Mouse (Mus musculus) kidney, adult 2 months (tissue): ENCODE measurements at regions not wholly inside any gene's neighbourhood (a gene's known extent, or its start where the extent isn't known, plus 50 kb on each side); places are given as distances from the start of the nearest gene placed in this dataset.
"Not testable (repeated sequence)": the region's sequence is repeated elsewhere in the genome, so short reads cannot be mapped to it uniquely, and the experiment has no call there.

Experiments used
- DNase-seq: peaks from one replicate; pipeline ENCODE4 v3.0.0; 2021
- H3K27ac ChIP-seq: fragments of 200-500 bp; 2 replicates; pipeline ENCODE4 v1.5.1; 2012; ENCODE audit warnings: low read depth, low read length, control low read depth, inconsistent platforms; ENCODE audit not compliant: insufficient read depth
- H3K27me3 ChIP-seq: fragments of 200-500 bp; replicated peaks from 2 replicates; pipeline ENCODE4 v1.6.1; 2012; ENCODE audit warnings: mild to moderate bottlenecking, moderate library complexity, low read length, inconsistent platforms; ENCODE audit not compliant: control insufficient read depth, insufficient read depth
- H3K36me3 ChIP-seq: fragments of 200-500 bp; 2 replicates; pipeline ENCODE4 v1.6.1; 2012; ENCODE audit warnings: mild to moderate bottlenecking, moderate library complexity, low read length, inconsistent platforms; ENCODE audit not compliant: control insufficient read depth, insufficient read depth
- H3K4me1 ChIP-seq: fragments of 200-500 bp; 2 replicates; pipeline ENCODE4 v1.6.1; 2011; ENCODE audit warnings: low read length; ENCODE audit not compliant: control insufficient read depth, insufficient read depth
- H3K4me3 ChIP-seq: fragments of 200-500 bp; 2 replicates; pipeline ENCODE4 v1.5.1; 2011; ENCODE audit warnings: mild to moderate bottlenecking, low read depth, low read length, control low read depth; ENCODE audit not compliant: insufficient read depth
- CTCF ChIP-seq: fragments of 200-500 bp; conservative IDR thresholded peaks from 2 replicates; pipeline ENCODE4 v1.5.1; 2011; ENCODE audit warnings: low read depth, mild to moderate bottlenecking, control low read depth, low read length, moderate library complexity, mixed read lengths; ENCODE audit not compliant: insufficient read depth, insufficient read length
- POLR2A ChIP-seq: fragments of 200-500 bp; IDR thresholded peaks from one replicate; pipeline ENCODE4 v1.6.1; 2011; ENCODE audit warnings: low read depth, low read length, control low read depth
- WGBS: fragments of 180-500 bp; shearing (Covaris S2); methylation state at CpG from one replicate; pipeline ENCODE4 v1.1.7; 2018; 5-methylcytosine and 5-hydroxymethylcytosine counted together

DNA sequence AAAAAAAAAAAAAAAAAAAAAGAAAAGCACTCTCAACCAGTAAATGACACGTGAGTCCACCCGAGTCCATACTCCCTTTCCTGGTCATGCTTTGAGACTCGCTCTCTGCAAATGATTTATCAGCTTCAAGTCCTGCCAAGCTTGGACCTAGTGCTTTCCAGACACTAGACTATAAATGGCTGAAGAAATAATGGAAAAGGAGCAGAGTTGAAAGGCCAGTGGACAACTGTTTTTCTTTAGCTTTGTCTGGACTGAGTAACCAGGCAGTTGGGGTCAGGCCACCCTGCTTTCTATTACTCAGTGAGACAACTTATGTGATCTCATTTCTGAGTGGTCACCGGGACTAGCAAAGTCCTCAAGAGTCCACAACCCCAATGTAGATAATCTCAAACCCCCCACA lies 112.9 kb downstream of the Kcns3 start:
- Histone ChIP-seq H3K4me1 (no peaks in the 10 kb centered on the region), H3K27me3 (no peaks in the 10 kb centered on the region), H3K4me3 (no peak overlapping the region), H3K27ac (peak overlapping the region; percentile 74; the same call in 1 of the 2 replicates), H3K36me3 (no peaks in the 10 kb centered on the region)
- TF ChIP-seq POLR2A, result no peak
- no peak for TF ChIP-seq CTCF
- 28% methylated on average over 4 of the region's 4 CpGs for WGBS
- peak; percentile 92 for DNase-seq

DNA sequence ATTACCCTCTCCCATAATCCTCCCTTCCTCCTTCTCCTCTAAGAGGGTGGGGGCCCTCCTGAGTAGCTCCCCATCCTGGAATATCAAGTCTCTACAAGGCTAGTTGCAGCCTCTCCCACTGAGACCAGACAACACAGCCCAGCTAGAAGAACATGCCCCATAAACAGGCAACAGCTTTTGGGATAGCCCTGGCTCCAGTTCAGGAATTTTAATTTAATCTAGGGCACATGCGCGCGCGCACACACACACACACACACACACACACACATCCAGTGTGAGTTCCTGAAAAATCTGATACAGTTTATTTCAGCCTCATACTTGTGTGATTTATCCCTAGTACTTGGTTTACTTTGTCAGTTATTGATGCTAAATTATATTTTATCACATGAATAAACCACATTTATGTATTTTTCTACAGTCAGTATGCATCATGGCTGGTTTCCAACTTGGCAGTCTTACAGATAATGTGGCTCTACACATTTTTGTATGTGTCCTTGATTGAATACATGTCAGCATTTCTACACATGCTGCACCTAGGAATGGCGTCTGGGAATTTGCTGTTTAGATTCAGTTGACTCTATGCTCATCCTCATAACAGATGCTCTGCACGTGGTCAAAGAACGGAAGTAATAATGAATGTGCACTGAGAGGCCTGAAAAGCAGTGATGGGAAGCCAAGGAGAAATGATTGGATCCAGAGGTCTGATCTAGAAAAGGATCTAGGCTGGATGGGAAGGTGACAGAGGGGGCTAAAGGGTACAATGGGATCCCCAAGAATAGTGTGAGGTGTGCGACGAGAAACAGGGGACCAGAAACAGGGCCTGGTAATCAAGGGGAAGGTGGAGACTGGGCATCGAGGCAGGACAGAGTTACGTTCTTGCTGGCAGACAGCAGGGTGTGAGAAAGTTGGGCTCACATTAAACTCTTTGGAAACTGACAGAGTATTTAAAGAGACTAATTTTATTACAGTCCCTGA lies 130.0 kb downstream of the Kcns3 start:
- DNase-seq, result peak; percentile 12
- WGBS, result 80% methylated on average over 11 of the region's 11 CpGs
- Histone ChIP-seq H3K27ac (no peak overlapping the region), H3K4me3 (no peak overlapping the region), H3K4me1 (no peaks in the 10 kb centered on the region), H3K36me3 (no peaks in the 10 kb centered on the region), H3K27me3 (no peaks in the 10 kb centered on the region)
- no peak for TF ChIP-seq CTCF
- TF ChIP-seq POLR2A, result no peak

DNA sequence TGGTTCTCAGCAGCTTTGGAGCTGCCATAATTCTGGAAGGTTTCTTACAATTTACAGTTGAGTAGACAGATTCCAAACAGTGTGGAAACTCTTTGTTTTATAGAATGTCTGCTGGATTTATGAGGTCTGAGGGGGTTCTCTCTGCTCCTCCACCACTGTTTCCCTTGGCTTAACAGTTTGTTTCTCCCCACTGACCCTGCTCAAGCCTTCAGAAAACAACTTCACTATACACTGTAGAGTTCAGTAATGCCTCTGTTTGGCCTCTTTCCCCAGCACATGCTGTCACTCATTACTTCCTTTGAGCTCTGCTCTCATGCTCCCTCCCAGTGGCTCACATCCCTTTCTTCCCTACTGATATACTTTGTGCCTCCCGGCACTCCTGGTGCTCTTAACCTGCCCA lies 139.7 kb downstream of the Kcns3 start:
- TF ChIP-seq CTCF (no peak), POLR2A (no peak)
- H3K27ac ChIP-seq, result no peak overlapping the region
- no peaks in the 10 kb centered on the region for H3K36me3 ChIP-seq
- no peaks in the 10 kb centered on the region for H3K4me1 ChIP-seq
- 55% methylated on average over 1 of the region's 1 CpGs for WGBS
- H3K4me3 ChIP-seq, result no peak overlapping the region
- no peaks in the 10 kb centered on the region for H3K27me3 ChIP-seq
- no peak for DNase-seq

GRCm38 (mm10) chr12:10984295-10984694 lies 166.6 kb downstream of the Kcns3 start:
- WGBS, result 72% methylated on average over 3 of the region's 3 CpGs
- no peak overlapping the region for H3K27ac ChIP-seq
- DNase-seq, result no peak
- no peak overlapping the region for H3K4me3 ChIP-seq
- TF ChIP-seq POLR2A, result no peak
- TF ChIP-seq CTCF, result no peak
- H3K36me3 ChIP-seq, result no peaks in the 10 kb centered on the region
- H3K27me3 ChIP-seq, result no peaks in the 10 kb centered on the region
- H3K4me1 ChIP-seq, result no peaks in the 10 kb centered on the region

GRCm38 (mm10) chr12:10949184-10949583 lies 201.7 kb downstream of the Kcns3 start:
- DNase-seq, result no peak
- 25% methylated on average over 5 of the region's 5 CpGs for WGBS
- no peaks in the 10 kb centered on the region for H3K27me3 ChIP-seq
- no peak overlapping the region for H3K4me3 ChIP-seq
- H3K4me1 ChIP-seq, result no peaks in the 10 kb centered on the region
- no peaks in the 10 kb centered on the region for H3K36me3 ChIP-seq
- TF ChIP-seq POLR2A, result no peak
- TF ChIP-seq CTCF, result no peak
- no peak overlapping the region for H3K27ac ChIP-seq

DNA sequence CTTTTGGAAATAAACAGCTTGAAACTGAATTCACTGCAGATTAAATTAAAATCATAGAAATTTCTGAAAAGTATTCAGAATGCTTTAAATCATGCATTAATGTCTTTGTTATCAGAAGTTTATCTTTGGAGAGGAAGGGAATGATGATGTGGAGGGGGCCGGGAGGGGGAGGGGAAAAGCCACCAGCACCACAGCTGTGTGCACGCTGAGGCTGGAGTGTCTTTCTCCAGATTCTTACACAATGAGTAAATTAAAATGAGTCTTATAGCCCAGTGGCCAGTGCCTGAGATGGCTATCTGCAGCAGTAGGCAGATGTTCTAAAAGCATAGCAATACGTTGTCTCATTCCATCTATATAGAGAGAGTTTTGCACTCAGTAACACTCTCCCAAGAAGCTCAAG lies 209.8 kb downstream of the Kcns3 start:
- Histone ChIP-seq H3K4me1 (no peaks in the 10 kb centered on the region), H3K36me3 (no peaks in the 10 kb centered on the region), H3K27ac (no peak overlapping the region), H3K27me3 (no peaks in the 10 kb centered on the region), H3K4me3 (no peak overlapping the region)
- 53% methylated on average over 3 of the region's 3 CpGs for WGBS
- TF ChIP-seq POLR2A (no peak), CTCF (no peak)
- DNase-seq, result no peak

DNA sequence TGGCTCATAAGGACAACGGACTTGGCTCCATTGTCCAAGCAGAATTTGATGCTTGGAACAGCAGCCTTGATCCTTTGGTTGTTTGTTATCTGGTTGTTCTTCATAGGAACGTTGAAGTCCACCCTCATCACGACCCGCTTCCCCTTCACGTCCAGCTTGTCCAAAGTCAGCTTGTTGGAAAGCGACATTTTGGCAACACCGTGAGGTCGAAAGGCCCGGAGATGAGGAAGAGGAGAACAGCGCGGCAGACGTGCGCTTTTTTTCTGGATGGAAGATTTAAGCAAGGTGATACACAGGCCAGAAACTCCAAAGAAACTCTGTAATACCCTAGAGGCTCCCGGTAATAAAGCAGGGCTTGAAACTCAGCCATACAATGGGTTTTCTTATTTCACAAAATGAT lies 250.8 kb downstream of the Kcns3 start:
- 95% methylated on average over 10 of the region's 14 CpGs for WGBS
- not testable (repeated sequence) for H3K27ac ChIP-seq, H3K4me1 ChIP-seq, H3K4me3 ChIP-seq, DNase-seq, H3K27me3 ChIP-seq, H3K36me3 ChIP-seq

DNA sequence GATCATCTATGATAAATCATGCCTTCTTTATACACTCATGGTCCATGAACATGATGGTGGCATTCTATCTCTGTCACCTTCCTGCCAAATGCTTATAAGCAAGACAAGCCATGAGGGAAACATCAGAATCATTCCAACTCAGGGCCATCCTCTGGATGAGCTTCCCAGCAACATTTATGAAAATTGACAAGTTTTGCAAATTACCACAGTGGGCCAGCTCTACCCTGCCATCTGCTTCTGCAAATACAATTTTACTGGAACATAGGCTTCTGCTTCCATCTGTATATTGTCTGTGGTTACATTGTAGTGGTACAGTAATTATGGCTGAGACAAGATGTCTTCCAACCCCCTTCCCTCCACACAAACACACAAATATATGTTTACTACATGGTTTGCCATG lies 272.1 kb downstream of the Kcns3 start:
- H3K4me3 ChIP-seq, result no peak overlapping the region
- no peaks in the 10 kb centered on the region for H3K4me1 ChIP-seq
- no peak for DNase-seq

More for the DNA sequence above, 272.1 kb downstream of the Kcns3 start:
- TF ChIP-seq POLR2A, result no peak
- TF ChIP-seq CTCF, result no peak
- H3K36me3 ChIP-seq, result no peaks in the 10 kb centered on the region
- no peak overlapping the region for H3K27ac ChIP-seq
- H3K27me3 ChIP-seq, result no peaks in the 10 kb centered on the region
